In genomic region chr5:115581662-115582061, GRCm38 (mm10) we compare ENCODE assay signal across 15 mouse cellular contexts.
"Had no signal": no experiment of that assay in that cellular context is flagged by ENCODE, and none has a peak within 500 bp of the region (broad histone marks: within the 10 kb centered on the region; RNA-seq: fewer than 3 reads in every experiment).

No protein-coding gene starts in this region.

- ATAC-seq: midbrain, embryonic 16.5 days had no signal

- H3K27me3 ChIP-seq: midbrain, embryonic 12.5 days; neural tube, embryonic 13.5 days; neural tube, embryonic 15.5 days had no signal

- H3K4me1 ChIP-seq: midbrain, embryonic 10.5 days; midbrain, embryonic 12.5 days; neural tube, embryonic 13.5 days; neural tube, embryonic 15.5 days had no signal

- H3K9ac ChIP-seq: lung, embryonic 14.5 days; midbrain, embryonic 12.5 days; neural tube, embryonic 13.5 days; neural tube, embryonic 15.5 days had no signal

- H3K27ac ChIP-seq: midbrain, embryonic 10.5 days; midbrain, embryonic 12.5 days; neural tube, embryonic 13.5 days; neural tube, embryonic 15.5 days had no signal

- DNase-seq: lung, adult 18-20 months; lung, embryonic 14.5 days; lung, postnatal 10 days; lung, postnatal 4 days; midbrain, embryonic 14.5 days; right cerebral cortex, postnatal 14 days; thymus, adult 18-20 months; thymus, postnatal 14 days; thymus, postnatal 36 days had no signal

- H3K4me3 ChIP-seq: midbrain, embryonic 10.5 days; midbrain, embryonic 12.5 days; myocyte; neural tube, embryonic 13.5 days; neural tube, embryonic 15.5 days had no signal

- H3K4me2 ChIP-seq: lung, embryonic 14.5 days; midbrain, embryonic 12.5 days; neural tube, embryonic 13.5 days; neural tube, embryonic 15.5 days had no signal
